Mouse (Mus musculus) olfactory bulb, adult 2 months (tissue): ENCODE data around the gene Fanci. TPM values are rescaled to one million over a fixed set of nuclear protein-coding genes. Genes with fewer than 3 reads are reported as not detected.
A peak's percentile ranks its signal among the peaks of the same experiment; 100 is the strongest.

Experiments
- H3K27ac ChIP-seq: fragments of 200-500 bp; 2 replicates; pipeline ENCODE4 v1.5.1; 2012; ENCODE audit warnings: low read depth, low read length; ENCODE audit not compliant: insufficient read depth
- H3K4me1 ChIP-seq: fragments of 200-500 bp; 2 replicates; pipeline ENCODE4 v1.6.1; 2012; ENCODE audit warnings: low read length; ENCODE audit not compliant: control insufficient read depth, insufficient read depth
- H3K4me3 ChIP-seq: fragments of 200-500 bp; 2 replicates; pipeline ENCODE4 v1.5.1; 2012; ENCODE audit warnings: mild to moderate bottlenecking, low read depth, low read length, moderate library complexity; ENCODE audit not compliant: insufficient read depth
- CTCF ChIP-seq: fragments of 200-500 bp; IDR thresholded peaks from 2 replicates; pipeline ENCODE4 v1.5.1; 2012; ENCODE audit warnings: low read depth, mild to moderate bottlenecking, low read length, moderate library complexity; ENCODE audit not compliant: insufficient read depth
- POLR2A ChIP-seq: fragments of 200-500 bp; IDR thresholded peaks from 2 replicates; pipeline ENCODE4 v1.6.1; 2012; ENCODE audit warnings: mild to moderate bottlenecking, low read depth, low read length, moderate library complexity; ENCODE audit not compliant: insufficient read depth
- WGBS: fragments of 180-500 bp; shearing (Covaris S2); methylation state at CpG from one replicate; pipeline ENCODE4 v1.1.7; 2018; 5-methylcytosine and 5-hydroxymethylcytosine counted together
- polyA plus RNA-seq: library from polyadenylated mRNA; stranded (reverse); fragments of >200 nt; gene quantifications from 2 replicates; pipeline ENCODE4 v1.2.4, GENCODE M21; 2012; ENCODE audit warnings: low replicate concordance; ENCODE audit not compliant: missing spikeins, insufficient read depth, insufficient read length

Fanci gene
- polyA plus RNA-seq, 1 experiment = not detected

DNA sequence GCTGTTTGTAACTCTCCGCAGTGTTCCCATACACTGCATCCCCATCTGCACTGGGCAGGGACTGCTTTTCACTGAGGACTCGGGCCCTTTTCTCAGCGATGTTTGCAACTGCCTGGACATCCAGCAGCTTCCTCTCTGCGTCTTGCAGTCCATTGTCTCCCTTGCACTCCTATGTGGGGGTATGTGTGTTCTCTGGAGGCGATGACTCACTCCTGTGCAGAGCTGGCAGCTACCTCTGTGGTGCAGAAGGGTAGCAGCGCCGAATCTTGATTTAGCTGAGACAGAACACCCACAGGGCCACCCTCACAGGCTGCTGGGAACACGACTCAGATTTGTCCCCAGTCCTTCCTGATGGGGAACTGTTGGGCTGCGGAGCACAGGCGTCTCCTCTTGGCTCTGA lies 94.8 kb downstream of the Fanci start:
- Histone ChIP-seq H3K27ac (peak overlapping the region; percentile 91), H3K4me1 (peaks cover 13% of the 10 kb centered on the region), H3K4me3 (no peak overlapping the region; the same call in 1 of the 2 replicates)
- 22% methylated on average over 10 of the region's 10 CpGs for WGBS
- no peak for TF ChIP-seq CTCF
- no peak for TF ChIP-seq POLR2A

DNA sequence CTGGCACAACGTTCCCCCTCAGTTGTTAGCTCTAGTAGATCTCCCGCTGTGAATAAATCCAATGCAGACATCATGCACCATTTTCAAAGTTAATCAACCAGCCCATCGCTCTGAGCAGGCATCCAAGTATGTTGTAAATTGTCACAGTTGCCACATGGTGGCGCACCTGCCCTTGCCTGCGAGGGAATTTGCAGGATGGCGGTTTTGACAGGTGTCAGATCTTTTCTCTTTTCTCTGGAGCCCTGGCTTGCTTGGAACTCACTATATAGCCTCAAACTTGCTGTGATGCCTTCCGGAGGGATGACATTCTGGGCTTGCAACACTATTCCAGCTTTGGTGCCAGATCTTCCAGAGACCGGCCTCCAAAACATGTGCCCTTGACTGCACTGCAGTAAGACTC lies 102.2 kb downstream of the Fanci start:
- H3K27ac ChIP-seq = no peak overlapping the region
- 12% methylated on average over 8 of the region's 8 CpGs for WGBS
- TF ChIP-seq CTCF (peak; percentile 80), POLR2A (no peak)
- no peak overlapping the region for H3K4me3 ChIP-seq
- peaks cover 22% of the 10 kb centered on the region for H3K4me1 ChIP-seq

DNA sequence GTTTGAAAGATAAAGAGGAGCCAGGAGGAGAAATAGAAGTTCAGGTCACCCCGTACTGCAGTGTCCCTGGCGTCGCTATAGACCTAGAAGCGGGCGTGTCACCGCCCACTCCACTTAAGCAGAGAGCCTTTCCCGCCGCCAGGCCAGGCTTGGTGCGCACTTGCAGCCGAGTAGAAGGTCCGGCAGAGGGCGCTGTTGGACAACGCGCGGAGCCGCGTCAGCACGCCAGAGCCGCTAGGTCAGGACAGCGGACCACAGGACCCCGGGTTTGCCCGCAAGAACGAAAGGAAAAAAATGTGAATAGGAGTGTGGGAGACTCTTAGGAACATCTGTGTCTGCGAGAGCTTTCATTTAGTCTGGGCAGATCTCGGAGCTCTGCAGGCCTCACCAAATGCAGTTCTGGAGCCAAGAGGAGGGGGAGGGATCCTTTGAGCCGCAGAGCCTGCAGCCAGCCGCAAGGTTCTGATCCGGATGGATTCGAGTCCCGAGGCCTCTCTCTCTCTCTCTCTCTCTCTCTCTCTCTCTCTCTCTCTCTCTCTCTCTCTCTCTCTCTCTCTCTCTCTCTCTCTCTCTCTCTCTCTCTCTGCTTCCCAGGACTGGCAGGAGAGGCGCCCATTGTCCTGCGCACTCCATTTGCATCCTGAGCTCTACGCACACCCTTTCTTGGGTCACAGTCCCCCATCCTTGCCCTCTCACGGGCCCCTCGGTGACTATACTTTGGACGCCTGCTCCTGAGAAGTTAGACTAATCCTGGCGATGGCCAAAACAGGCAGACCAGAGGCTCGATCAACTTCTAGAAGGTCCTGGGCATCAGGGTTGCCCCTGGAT lies 104.5 kb downstream of the Fanci start:
- H3K4me1 ChIP-seq = peaks cover 25% of the 10 kb centered on the region
- TF ChIP-seq POLR2A (no peak), CTCF (peak; percentile 96)
- peak overlapping the region; percentile 46 for H3K4me3 ChIP-seq
- H3K27ac ChIP-seq = peak overlapping the region; percentile 73
- 6% methylated on average over 38 of the region's 38 CpGs for WGBS

DNA sequence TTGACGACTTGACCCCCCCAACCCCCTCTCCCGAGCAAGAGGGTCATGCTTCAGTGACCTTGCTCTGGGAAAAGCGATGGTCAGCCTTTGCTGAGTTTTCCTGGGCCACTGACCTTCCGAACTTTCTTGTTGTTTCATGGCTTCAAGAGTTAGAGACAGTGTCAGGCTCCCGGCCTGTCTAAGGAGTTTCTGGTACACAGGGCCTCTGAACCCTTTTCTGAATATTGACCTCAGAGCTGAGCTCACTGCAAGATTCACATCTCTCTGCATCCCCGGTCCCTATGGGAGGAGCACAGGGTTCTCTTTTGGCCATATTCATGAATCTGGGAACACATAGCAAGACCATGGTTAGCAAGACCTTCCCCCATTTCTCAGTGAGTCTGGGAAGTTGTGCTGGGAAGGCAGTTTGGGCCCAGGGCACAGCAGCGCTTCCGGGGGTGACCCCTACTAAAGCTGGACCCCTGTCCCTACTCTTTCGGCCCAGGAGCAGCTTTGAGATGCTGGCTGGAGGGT lies 105.1 kb downstream of the Fanci start:
- H3K4me3 ChIP-seq = no peak overlapping the region
- 52% methylated on average over 9 of the region's 9 CpGs for WGBS
- TF ChIP-seq CTCF (no peak), POLR2A (no peak)
- peak overlapping the region; percentile 73 for H3K27ac ChIP-seq
- H3K4me1 ChIP-seq = peaks cover 25% of the 10 kb centered on the region

DNA sequence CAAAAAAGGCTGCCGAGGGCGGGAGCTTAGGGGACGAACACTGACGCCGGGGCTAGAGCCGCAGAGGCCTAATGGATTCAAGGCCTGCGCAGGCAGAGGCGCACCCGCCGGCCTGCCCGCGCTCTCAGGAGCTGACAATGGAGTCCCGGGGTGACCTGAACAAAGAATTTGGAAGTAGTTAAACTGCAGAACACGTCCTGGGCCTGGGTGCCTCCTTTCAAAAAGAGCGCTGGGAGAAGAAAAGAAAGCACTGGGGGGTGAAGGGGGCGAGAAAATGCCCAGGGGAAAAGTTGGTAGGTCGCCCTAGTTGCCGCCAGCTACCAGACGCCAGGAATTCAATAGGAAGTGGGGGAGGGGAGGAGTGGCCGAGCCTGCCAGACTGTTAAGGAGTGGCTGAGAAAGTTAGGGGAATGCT lies 106.0 kb downstream of the Fanci start:
- TF ChIP-seq POLR2A (no peak), CTCF (no peak)
- H3K4me1 ChIP-seq = peaks cover 29% of the 10 kb centered on the region
- WGBS = 28% methylated on average over 20 of the region's 20 CpGs
- peak overlapping the region; percentile 34; the same call in 1 of the 2 replicates for H3K27ac ChIP-seq
- no peak overlapping the region for H3K4me3 ChIP-seq

DNA sequence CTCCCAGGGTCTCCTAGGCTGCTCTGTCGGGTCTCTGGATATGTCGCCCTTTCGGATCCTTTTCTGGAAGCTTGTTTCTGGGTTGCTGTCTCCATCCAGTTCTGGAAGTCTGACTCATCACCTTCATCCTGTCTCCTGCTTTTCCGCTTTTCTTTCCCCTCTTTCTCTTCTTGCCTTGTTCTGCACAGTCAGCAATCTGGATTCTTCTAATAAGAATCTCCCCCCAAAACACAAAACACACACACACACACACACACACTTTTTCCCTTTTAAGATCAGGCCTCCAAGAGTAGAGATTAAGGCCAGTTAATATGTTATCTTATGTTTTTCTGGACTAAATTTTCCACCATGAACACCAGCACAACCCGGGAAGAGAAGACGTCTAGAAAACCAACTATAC lies 106.6 kb downstream of the Fanci start:
- Histone ChIP-seq H3K4me1 (peaks cover 32% of the 10 kb centered on the region), H3K4me3 (no peak overlapping the region), H3K27ac (peak overlapping the region; percentile 24; the same call in 1 of the 2 replicates)
- TF ChIP-seq CTCF (no peak), POLR2A (no peak)
- WGBS = 23% methylated on average over 6 of the region's 6 CpGs

DNA sequence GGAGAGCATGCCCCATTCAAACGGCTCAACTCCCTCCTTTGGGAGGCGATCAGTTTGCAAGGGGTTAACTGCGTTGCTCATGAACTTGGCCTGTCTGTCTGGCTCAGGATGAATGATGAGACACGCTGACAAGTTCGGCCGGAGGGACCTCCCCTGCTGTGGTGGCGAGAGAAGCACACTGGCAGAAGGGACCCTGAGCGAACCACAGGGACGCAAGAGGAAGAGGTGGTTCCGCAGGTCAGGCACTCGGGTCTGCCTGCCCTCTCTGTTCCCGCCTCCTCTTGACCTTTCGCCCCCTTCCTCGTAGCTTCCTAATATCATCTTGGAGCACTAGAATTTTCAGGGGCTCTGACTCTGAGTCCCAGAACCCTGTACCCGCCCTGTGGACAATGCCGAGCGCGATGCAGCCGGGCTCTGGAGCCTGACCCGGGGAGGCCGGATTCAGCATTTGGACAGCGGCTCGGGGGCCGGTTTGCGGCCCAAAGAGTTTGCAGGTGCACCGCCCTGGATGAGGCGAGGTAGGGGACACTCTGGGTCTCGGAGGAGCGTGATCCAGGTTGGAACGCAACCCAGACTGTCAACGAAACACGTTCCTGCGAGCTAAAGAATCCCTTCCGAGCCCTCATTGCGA lies 107.4 kb downstream of the Fanci start:
- Histone ChIP-seq H3K27ac (peak overlapping the region; percentile 97), H3K4me1 (peaks cover 32% of the 10 kb centered on the region), H3K4me3 (peak overlapping the region; percentile 74)
- WGBS = 2% methylated on average over 35 of the region's 35 CpGs
- TF ChIP-seq CTCF (no peak), POLR2A (no peak)

Other genes starting within 250 kb of the Fanci start
- not detected in 2 replicates for gene Mfge8, start 242.9 kb upstream of the Fanci start, polyA plus RNA-seq
- not detected in 2 replicates for gene Abhd2, start 118.7 kb upstream of the Fanci start, polyA plus RNA-seq
- not detected in 2 replicates for gene Rlbp1, start 4.9 kb upstream of the Fanci start, polyA plus RNA-seq
- 134 TPM in 1 of 2 replicates, not detected in the other for gene Polg, start 74.4 kb downstream of the Fanci start, polyA plus RNA-seq
- not detected in 2 replicates for gene Rhcg, start 225.7 kb downstream of the Fanci start, polyA plus RNA-seq